Mouse (Mus musculus) kidney, adult 2 months (tissue): ENCODE measurements around the gene Col3a1. TPM values are rescaled to one million over a fixed set of nuclear protein-coding genes. Genes with fewer than 3 reads are reported as not detected.

Source experiments
- DNase-seq: peaks from one replicate; pipeline ENCODE4 v3.0.0; 2021
- H3K27ac ChIP-seq: fragments of 200-500 bp; 2 replicates; pipeline ENCODE4 v1.5.1; 2012; ENCODE audit warnings: low read depth, low read length, control low read depth, inconsistent platforms; ENCODE audit not compliant: insufficient read depth
- H3K27me3 ChIP-seq: fragments of 200-500 bp; replicated peaks from 2 replicates; pipeline ENCODE4 v1.6.1; 2012; ENCODE audit warnings: mild to moderate bottlenecking, moderate library complexity, low read length, inconsistent platforms; ENCODE audit not compliant: control insufficient read depth, insufficient read depth
- H3K36me3 ChIP-seq: fragments of 200-500 bp; 2 replicates; pipeline ENCODE4 v1.6.1; 2012; ENCODE audit warnings: mild to moderate bottlenecking, moderate library complexity, low read length, inconsistent platforms; ENCODE audit not compliant: control insufficient read depth, insufficient read depth
- H3K4me1 ChIP-seq: fragments of 200-500 bp; 2 replicates; pipeline ENCODE4 v1.6.1; 2011; ENCODE audit warnings: low read length; ENCODE audit not compliant: control insufficient read depth, insufficient read depth
- H3K4me3 ChIP-seq: fragments of 200-500 bp; 2 replicates; pipeline ENCODE4 v1.5.1; 2011; ENCODE audit warnings: mild to moderate bottlenecking, low read depth, low read length, control low read depth; ENCODE audit not compliant: insufficient read depth
- CTCF ChIP-seq: fragments of 200-500 bp; conservative IDR thresholded peaks from 2 replicates; pipeline ENCODE4 v1.5.1; 2011; ENCODE audit warnings: low read depth, mild to moderate bottlenecking, control low read depth, low read length, moderate library complexity, mixed read lengths; ENCODE audit not compliant: insufficient read depth, insufficient read length
- POLR2A ChIP-seq: fragments of 200-500 bp; IDR thresholded peaks from one replicate; pipeline ENCODE4 v1.6.1; 2011; ENCODE audit warnings: low read depth, low read length, control low read depth
- WGBS: fragments of 180-500 bp; shearing (Covaris S2); methylation state at CpG from one replicate; pipeline ENCODE4 v1.1.7; 2018; 5-methylcytosine and 5-hydroxymethylcytosine counted together
- polyA plus RNA-seq: library from polyadenylated mRNA; depleted of rRNA; stranded (reverse); fragments of >200 nt; gene quantifications from 2 replicates; pipeline ENCODE4 v1.2.3, GENCODE M21; 2012; rRNA removed

Col3a1 gene
- 30.2 and 30.7 TPM in 2 replicates for polyA plus RNA-seq

- H3K4me3 ChIP-seq, result 0 out of 2 replicates have a peak within 1 kb of the TSS, but pooled peaks have one; percentile 4
- DNase-seq, result peak; percentile 43
- H3K36me3 ChIP-seq, result no peaks in the 10 kb centered on the region
- WGBS, result 30% methylated on average over 4 of the region's 4 CpGs
- no peaks in the 10 kb centered on the region for H3K4me1 ChIP-seq
- H3K27me3 ChIP-seq, result no peaks in the 10 kb centered on the region
- H3K27ac ChIP-seq, result peak within 1 kb of the TSS; percentile 85
- TF ChIP-seq CTCF (no peak), POLR2A (no peak)
These were observed at the start of gene Col3a1 for GRCm38 (mm10) chr1:45311388-45311787. TSS of gene Col3a1 (plus strand) at chr1:45311538.

GRCm38 (mm10) chr1:45269421-45269820 is 41.9 kb upstream of the Col3a1 start:
- no peak for TF ChIP-seq CTCF
- Histone ChIP-seq H3K36me3 (no peaks in the 10 kb centered on the region), H3K27ac (no peak overlapping the region), H3K4me3 (no peak overlapping the region), H3K27me3 (no peaks in the 10 kb centered on the region), H3K4me1 (no peaks in the 10 kb centered on the region)
- DNase-seq, result no peak

GRCm38 (mm10) chr1:45276006-45276539 is 35.3 kb upstream of the Col3a1 start:
- no peaks in the 10 kb centered on the region for H3K27me3 ChIP-seq
- no peak for TF ChIP-seq POLR2A
- no peak for TF ChIP-seq CTCF
- WGBS, result 40% methylated on average over 2 of the region's 2 CpGs
- H3K36me3 ChIP-seq, result no peaks in the 10 kb centered on the region
- peak; percentile 3 for DNase-seq
- no peaks in the 10 kb centered on the region for H3K4me1 ChIP-seq
- no peak overlapping the region for H3K4me3 ChIP-seq
- H3K27ac ChIP-seq, result no peak overlapping the region

- Histone ChIP-seq H3K4me3 (no peak overlapping the region), H3K36me3 (no peaks in the 10 kb centered on the region), H3K27ac (no peak overlapping the region), H3K27me3 (no peaks in the 10 kb centered on the region), H3K4me1 (no peaks in the 10 kb centered on the region)
- TF ChIP-seq CTCF (no peak), POLR2A (no peak)
- no peak for DNase-seq
- WGBS, result 88% methylated on average over 1 of the region's 1 CpGs
These were observed 23.4 kb upstream of the Col3a1 start for GRCm38 (mm10) chr1:45287954-45288353.

GRCm38 (mm10) chr1:45290037-45290436 is 21.3 kb upstream of the Col3a1 start:
- Histone ChIP-seq H3K4me3 (no peak overlapping the region), H3K27me3 (no peaks in the 10 kb centered on the region), H3K36me3 (no peaks in the 10 kb centered on the region), H3K4me1 (no peaks in the 10 kb centered on the region), H3K27ac (no peak overlapping the region)
- TF ChIP-seq CTCF (no peak), POLR2A (no peak)
- WGBS, result 69% methylated on average over 4 of the region's 4 CpGs
- no peak for DNase-seq

GRCm38 (mm10) chr1:45299394-45300119 is 11.8 kb upstream of the Col3a1 start:
- Histone ChIP-seq H3K27ac (no peak overlapping the region), H3K4me3 (no peak overlapping the region), H3K4me1 (no peaks in the 10 kb centered on the region), H3K27me3 (no peaks in the 10 kb centered on the region), H3K36me3 (no peaks in the 10 kb centered on the region)
- DNase-seq, result no peak
- TF ChIP-seq CTCF (no peak), POLR2A (no peak)
- WGBS, result 47% methylated on average over 3 of the region's 3 CpGs

- WGBS, result 68% methylated on average over 1 of the region's 1 CpGs
These were observed 7.1 kb upstream of the Col3a1 start for GRCm38 (mm10) chr1:45304273-45304672.

More at GRCm38 (mm10) chr1:45304273-45304672, 7.1 kb upstream of the Col3a1 start:
- no peak for TF ChIP-seq CTCF
- no peak for TF ChIP-seq POLR2A
- H3K4me3 ChIP-seq, result no peak overlapping the region
- H3K4me1 ChIP-seq, result no peaks in the 10 kb centered on the region
- H3K27ac ChIP-seq, result no peak overlapping the region
- DNase-seq, result no peak
- H3K36me3 ChIP-seq, result no peaks in the 10 kb centered on the region
- no peaks in the 10 kb centered on the region for H3K27me3 ChIP-seq
